Mouse (Mus musculus) embryonic facial prominence, embryonic 14.5 days (tissue): Measurements from ENCODE around the gene Qtrt1. TPM values are rescaled to one million over a fixed set of nuclear protein-coding genes. Genes with fewer than 3 reads are reported as not detected.

ENCODE experiments used
- ATAC-seq: fragments of 200-750 bp; cut with Nextera tagmentation; 2 replicates; pipeline ENCODE4 v1.8.0; 2017; ENCODE audit warnings: low read depth, moderate number of reproducible peaks, moderate TSS enrichment
- DNase-seq: peaks from one replicate; pipeline ENCODE4 v3.0.0-alpha.2; 2015; ENCODE audit warnings: low spot score
- H3K27ac ChIP-seq: fragments of 300-500 bp; sonication (generic); replicated peaks from 2 replicates; pipeline ENCODE4 v1.5.1; 2014; ENCODE audit warnings: low read depth, mild to moderate bottlenecking, low read length, moderate library complexity
- H3K27me3 ChIP-seq: fragments of 300-500 bp; sonication (generic); replicated peaks from 2 replicates; pipeline ENCODE4 v1.6.1; 2014; ENCODE audit warnings: low read length; ENCODE audit not compliant: control insufficient read depth, insufficient read depth
- H3K36me3 ChIP-seq: fragments of 300-500 bp; sonication (generic); 2 replicates; pipeline ENCODE4 v1.6.1; 2014; ENCODE audit warnings: low read length, mixed read lengths; ENCODE audit not compliant: control insufficient read depth, insufficient read depth
- H3K4me1 ChIP-seq: fragments of 300-500 bp; sonication (generic); 2 replicates; pipeline ENCODE4 v1.6.1; 2014; ENCODE audit warnings: antibody characterized with exemption, low read length; ENCODE audit not compliant: control insufficient read depth, insufficient read depth
- H3K4me2 ChIP-seq: fragments of 300-500 bp; sonication (generic); 2 replicates; pipeline ENCODE4 v1.6.1; 2014; ENCODE audit warnings: low read depth, mild to moderate bottlenecking, low read length, moderate library complexity, mixed read lengths
- H3K4me3 ChIP-seq: fragments of 300-500 bp; sonication (generic); 2 replicates; pipeline ENCODE4 v1.5.1; 2014; ENCODE audit warnings: low read depth, mild to moderate bottlenecking, low read length
- H3K9ac ChIP-seq: fragments of 300-500 bp; sonication (generic); 2 replicates; pipeline ENCODE4 v1.6.1; 2014; ENCODE audit warnings: low read depth, mild to moderate bottlenecking, low read length, moderate library complexity, mixed read lengths
- H3K9me3 ChIP-seq: fragments of 300-500 bp; sonication (generic); 2 replicates; pipeline ENCODE4 v1.6.1; 2016; ENCODE audit warnings: low read length; ENCODE audit not compliant: control insufficient read depth
- WGBS: fragments of 180-500 bp; shearing (Covaris S2); extraction: QIAGEN DNeasy Blood & Tissue Kit; methylation state at CpG from one replicate; pipeline ENCODE4 v1.1.7; 2014; 5-methylcytosine and 5-hydroxymethylcytosine counted together
- polyA plus RNA-seq: library from polyadenylated mRNA; unstranded; fragments of >200 nt; fragmentation: Nextera tagmentation; extraction: Ambion mirVana; gene quantifications from 2 replicates; pipeline ENCODE4 v1.2.1, GENCODE M21; 2014

The Qtrt1 gene
- polyA plus RNA-seq, 1 experiment from 2014 or later, result 36.9 TPM

- peak; percentile 44 for DNase-seq
- no peak for ATAC-seq
- Histone ChIP-seq H3K36me3 (peaks cover 42% of the 10 kb centered on the region), H3K9ac (no peak overlapping the region), H3K4me2 (no peak overlapping the region), H3K27me3 (no peaks in the 10 kb centered on the region), H3K27ac (no peak overlapping the region), H3K9me3 (no peaks in the 10 kb centered on the region), H3K4me1 (peaks cover 8% of the 10 kb centered on the region; the same call in 1 of the 2 replicates), H3K4me3 (no peak overlapping the region)
- 17% methylated on average over 4 of the region's 4 CpGs for WGBS
Observed at GRCm38 (mm10) chr9:21407951-21408350, 3.7 kb upstream of the Qtrt1 start.

- no peak for ATAC-seq
- peaks cover 35% of the 10 kb centered on the region for H3K36me3 ChIP-seq
- H3K9me3 ChIP-seq, result no peaks in the 10 kb centered on the region
- 75% methylated on average over 7 of the region's 7 CpGs for WGBS
- H3K4me1 ChIP-seq, result peaks cover 9% of the 10 kb centered on the region; the same call in 1 of the 2 replicates
- H3K9ac ChIP-seq, result no peak overlapping the region
- no peak for DNase-seq
- no peaks in the 10 kb centered on the region for H3K27me3 ChIP-seq
- H3K4me3 ChIP-seq, result no peak overlapping the region
- H3K27ac ChIP-seq, result no peak overlapping the region
- H3K4me2 ChIP-seq, result no peak overlapping the region
Observed at GRCm38 (mm10) chr9:21408624-21409023, 3.0 kb upstream of the Qtrt1 start.

- Histone ChIP-seq H3K27me3 (no peaks in the 10 kb centered on the region), H3K4me2 (no peak overlapping the region), H3K4me1 (peaks cover 9% of the 10 kb centered on the region; the same call in 1 of the 2 replicates), H3K27ac (no peak overlapping the region), H3K36me3 (peaks cover 35% of the 10 kb centered on the region), H3K9ac (no peak overlapping the region), H3K9me3 (no peaks in the 10 kb centered on the region), H3K4me3 (no peak overlapping the region)
- ATAC-seq (peak; percentile 7; the same call in 1 of the 2 replicates), DNase-seq (peak; percentile 84)
- 34% methylated on average over 9 of the region's 9 CpGs for WGBS
Observed at GRCm38 (mm10) chr9:21409592-21410317, 1.9 kb upstream of the Qtrt1 start.

GRCm38 (mm10) chr9:21417866-21418265, 6.2 kb downstream of the Qtrt1 start:
- H3K4me3 ChIP-seq, result no peak overlapping the region
- H3K36me3 ChIP-seq, result peaks cover 45% of the 10 kb centered on the region
- ATAC-seq, result no peak
- no peak overlapping the region for H3K4me2 ChIP-seq
- DNase-seq, result no peak
- peaks cover 2% of the 10 kb centered on the region; the same call in 1 of the 2 replicates for H3K4me1 ChIP-seq
- H3K27ac ChIP-seq, result no peak overlapping the region
- H3K9ac ChIP-seq, result no peak overlapping the region
- no peaks in the 10 kb centered on the region for H3K27me3 ChIP-seq
- 85% methylated on average over 2 of the region's 2 CpGs for WGBS
- H3K9me3 ChIP-seq, result no peaks in the 10 kb centered on the region

- no peak for DNase-seq
- 89% methylated on average over 2 of the region's 2 CpGs for WGBS
- Histone ChIP-seq H3K4me1 (no peaks in the 10 kb centered on the region), H3K36me3 (peaks cover 35% of the 10 kb centered on the region), H3K4me2 (no peak overlapping the region), H3K27ac (no peak overlapping the region), H3K4me3 (no peak overlapping the region), H3K9ac (no peak overlapping the region), H3K9me3 (no peaks in the 10 kb centered on the region), H3K27me3 (no peaks in the 10 kb centered on the region)
- ATAC-seq, result no peak
Observed at GRCm38 (mm10) chr9:21419646-21420045, 8.0 kb downstream of the Qtrt1 start.

- WGBS, result under 1% methylated on average over 64 of the region's 82 CpGs
- H3K4me2 ChIP-seq, result peak within 1 kb of the TSS; percentile 94
- H3K9me3 ChIP-seq, result no peaks in the 10 kb centered on the region
- peaks cover 10% of the 10 kb centered on the region; the same call in 1 of the 2 replicates for H3K4me1 ChIP-seq
- H3K4me3 ChIP-seq, result peak within 1 kb of the TSS; percentile 75
- DNase-seq (peak; percentile 99), ATAC-seq (peak; percentile 98)
- peak within 1 kb of the TSS; percentile 75 for H3K27ac ChIP-seq
- no peaks in the 10 kb centered on the region for H3K27me3 ChIP-seq
- H3K9ac ChIP-seq, result peak within 1 kb of the TSS; percentile 86
- peaks cover 20% of the 10 kb centered on the region for H3K36me3 ChIP-seq
Observed at GRCm38 (mm10) chr9:21424631-21425555, 13.3 kb downstream of the Qtrt1 start, which contains the start of gene Dnm2. Gene Dnm2 (plus strand): TSS chr9:21424908.

- ATAC-seq (no peak), DNase-seq (no peak)
- Histone ChIP-seq H3K9me3 (no peaks in the 10 kb centered on the region), H3K27me3 (no peaks in the 10 kb centered on the region), H3K4me1 (peaks cover 10% of the 10 kb centered on the region; the same call in 1 of the 2 replicates), H3K27ac (no peak overlapping the region), H3K9ac (peak overlapping the region; percentile 86), H3K4me2 (peak overlapping the region; percentile 94), H3K4me3 (peak overlapping the region; percentile 75), H3K36me3 (peaks cover 13% of the 10 kb centered on the region; the same call in 1 of the 2 replicates)
- 8% methylated on average over 6 of the region's 6 CpGs for WGBS
Observed at GRCm38 (mm10) chr9:21425556-21425945, 13.9 kb downstream of the Qtrt1 start.

- 0% methylated on average over 1 of the region's 1 CpGs for WGBS
- Histone ChIP-seq H3K9ac (peak overlapping the region; percentile 86), H3K9me3 (no peaks in the 10 kb centered on the region), H3K27me3 (no peaks in the 10 kb centered on the region), H3K4me1 (peaks cover 10% of the 10 kb centered on the region; the same call in 1 of the 2 replicates), H3K4me2 (peak overlapping the region; percentile 94), H3K27ac (no peak overlapping the region), H3K36me3 (0 out of 2 replicates have a peak, but pooled peaks cover 9% of the 10 kb centered on the region), H3K4me3 (peak overlapping the region; percentile 75)
- no peak for ATAC-seq
- DNase-seq, result no peak
Observed at GRCm38 (mm10) chr9:21426013-21426412, 14.4 kb downstream of the Qtrt1 start.
